Mouse (Mus musculus) neutrophil, adult 5-6 weeks (primary cell): Measurements from ENCODE around the gene S1pr2. TPM values are rescaled to one million over a fixed set of nuclear protein-coding genes. Genes with fewer than 3 reads are reported as not detected.
"Not testable (repeated sequence)": the region's sequence is repeated elsewhere in the genome, so short reads cannot be mapped to it uniquely, and the experiment has no call there.

ENCODE experiments used
- ATAC-seq: fragments of 151-379, 151-347 bp; 2 replicates; pipeline ENCODE4 v1.8.0; 2017; ENCODE audit warnings: mild to moderate bottlenecking, moderate TSS enrichment; ENCODE audit not compliant: insufficient number of reproducible peaks, poor library complexity, low FRiP score, severe bottlenecking; ENCODE audit errors: extremely low read depth
- total RNA-seq: library from RNA; stranded (forward); fragments of 200-1000 nt; gene quantifications from 2 replicates; pipeline ENCODE4 v1.2.3, GENCODE M21; 2017

The S1pr2 gene
- total RNA-seq, 1 experiment from 2014 or later, result 1.3 TPM

DNA sequence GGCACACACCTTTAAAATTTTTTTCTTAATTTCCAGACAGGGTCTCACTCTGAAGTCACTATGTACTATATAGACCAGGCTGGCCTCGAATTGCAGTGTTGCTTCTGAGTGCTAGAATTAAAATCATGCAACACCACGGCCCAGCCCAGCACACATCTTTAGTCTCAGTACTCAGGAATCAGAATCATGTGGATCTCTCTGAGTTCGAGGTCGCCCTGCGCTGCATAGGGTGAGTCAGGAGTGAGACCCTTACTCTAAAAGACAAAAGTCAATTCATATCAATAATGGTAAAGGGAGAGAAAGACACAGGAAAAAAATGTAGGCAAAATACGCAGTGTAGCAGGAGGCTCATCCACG, 25.7 kb upstream of the S1pr2 start:
- ATAC-seq, result no peak

DNA sequence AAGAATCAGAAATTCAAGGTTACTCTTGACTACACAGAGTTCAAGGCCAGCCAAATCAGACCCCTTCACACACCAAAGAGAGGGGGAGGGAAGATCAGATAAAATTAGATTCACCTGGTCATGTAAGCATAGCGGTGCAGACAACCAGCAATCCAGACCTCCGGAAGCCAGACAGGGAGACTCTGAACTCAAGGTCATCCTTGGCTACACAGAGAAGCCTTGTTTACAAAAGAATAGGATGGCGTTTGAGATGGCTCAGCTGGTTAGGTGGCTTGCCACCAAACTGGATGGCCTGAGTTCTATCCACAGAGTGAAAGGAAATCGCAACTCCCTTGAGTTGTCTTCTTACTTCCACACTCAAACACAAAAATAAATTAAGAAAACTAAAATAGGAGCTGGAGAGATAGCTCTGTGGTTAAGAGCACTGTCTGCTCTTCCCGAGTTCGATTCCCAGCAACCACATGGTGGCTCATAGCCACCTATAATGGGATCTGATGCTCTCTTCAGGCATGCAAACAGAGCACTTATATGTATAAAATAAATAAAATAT, 25.1 kb upstream of the S1pr2 start:
- ATAC-seq, result no peak

DNA sequence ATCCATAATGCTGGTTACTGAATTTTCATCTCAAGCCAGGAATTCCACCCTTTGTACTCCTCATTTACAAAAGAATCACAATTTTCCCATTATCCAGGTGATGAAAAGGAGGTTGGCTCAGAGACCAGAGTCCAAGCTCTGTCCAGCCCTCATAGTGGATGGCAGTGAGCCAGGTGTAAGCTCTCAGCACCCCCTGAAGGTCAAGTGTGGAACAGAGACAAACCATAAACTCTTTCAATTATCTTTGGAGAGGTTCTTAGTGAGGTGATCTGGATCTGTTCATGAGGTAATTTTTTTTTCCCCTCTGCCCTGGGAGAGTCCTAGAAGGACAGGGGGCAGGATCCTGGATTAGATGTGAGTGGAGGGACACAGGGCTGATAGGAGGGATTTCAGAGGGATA, 24.2 kb upstream of the S1pr2 start:
- no peak for ATAC-seq

DNA sequence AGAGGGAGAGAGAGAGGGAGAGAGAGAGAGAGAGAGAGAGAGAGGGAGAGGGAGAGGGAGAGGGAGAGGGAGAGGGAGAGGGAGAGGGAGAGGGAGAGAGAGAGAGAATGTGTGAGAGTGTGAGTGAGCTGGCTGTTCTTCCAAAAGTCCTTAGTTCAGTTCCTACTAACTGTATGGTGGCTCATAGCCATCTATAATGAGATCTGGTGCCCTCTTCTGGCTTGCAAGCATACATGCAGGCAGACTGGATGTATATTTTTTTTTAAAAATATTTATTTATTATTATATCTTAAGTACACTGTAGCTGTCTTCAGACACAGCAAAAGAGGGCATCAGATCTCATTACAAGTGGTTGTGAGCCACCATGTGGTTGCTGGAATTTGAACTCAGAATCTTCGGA, 21.8 kb upstream of the S1pr2 start:
- not testable (repeated sequence) for ATAC-seq

DNA sequence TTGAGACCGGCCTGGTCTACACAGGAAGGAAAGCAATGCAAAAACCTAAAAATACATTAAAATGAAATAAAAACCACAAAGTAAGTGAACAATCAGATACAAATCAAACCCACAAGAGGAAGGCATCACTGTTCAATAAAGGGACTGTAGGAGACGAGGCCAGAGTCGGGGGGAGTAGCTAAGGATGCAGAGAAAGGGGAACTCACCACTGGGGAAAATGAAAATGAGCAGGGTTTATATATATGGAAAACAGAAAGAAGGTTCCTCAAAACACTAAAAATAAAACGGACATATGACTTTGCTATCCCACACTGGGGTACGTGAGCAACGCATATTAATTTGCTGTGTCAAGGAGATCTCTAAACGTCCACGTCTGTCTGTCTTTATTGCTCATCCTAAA, 20.5 kb upstream of the S1pr2 start:
- ATAC-seq, result no peak

DNA sequence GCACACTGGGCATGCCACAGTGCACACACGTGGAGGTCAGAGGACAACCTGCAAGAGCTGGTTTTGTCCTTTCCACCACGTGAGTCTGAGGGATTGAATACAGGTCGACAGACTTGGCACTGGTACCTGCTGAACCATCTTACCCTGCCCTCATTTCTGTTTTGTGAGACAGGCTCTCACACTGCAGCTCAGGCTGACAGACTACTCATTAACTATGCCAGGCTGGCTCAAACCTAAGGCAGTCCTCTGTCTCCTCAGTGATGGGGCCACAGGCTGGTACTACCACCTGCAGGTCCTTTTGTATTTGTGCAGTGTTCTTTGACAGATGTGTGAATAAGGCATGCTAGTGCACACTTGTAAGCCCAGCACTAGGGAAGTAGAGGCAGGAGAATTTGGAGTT, 18.5 kb upstream of the S1pr2 start:
- ATAC-seq, result no peak

DNA sequence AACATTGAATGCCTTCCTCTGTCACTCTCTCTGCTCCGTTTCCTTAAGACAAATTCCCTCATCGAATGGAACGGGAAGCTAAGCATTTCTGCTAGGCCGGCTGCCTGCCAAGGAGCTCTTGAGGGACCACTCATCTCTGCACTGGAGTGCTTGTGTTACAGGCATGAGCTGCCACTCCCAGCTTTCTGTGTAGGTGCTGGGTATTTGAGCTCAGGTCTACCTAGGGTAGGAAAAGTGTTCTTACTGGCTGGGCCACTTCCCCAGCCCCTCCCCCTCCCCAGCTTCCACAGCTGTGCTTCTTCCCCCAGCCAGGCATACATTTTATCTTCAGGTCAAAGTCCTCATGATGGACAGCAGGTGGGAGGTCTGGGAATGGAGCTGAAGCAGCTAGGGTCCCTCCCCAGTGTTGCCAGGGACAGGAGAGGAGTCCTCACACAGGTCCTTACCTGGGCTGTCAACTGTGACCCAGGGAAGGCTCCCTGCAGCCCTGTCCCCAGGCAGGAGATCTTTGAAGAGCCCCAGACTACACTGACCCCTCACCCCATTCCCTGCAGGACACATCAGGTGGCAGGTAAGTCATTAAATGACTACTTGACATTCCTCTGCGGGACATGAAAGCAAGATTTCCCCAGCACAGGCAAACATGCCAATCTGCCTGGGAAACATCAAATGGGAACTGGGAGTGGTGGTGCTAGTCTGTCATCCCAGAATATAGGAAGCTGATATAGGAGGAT, 16.8 kb upstream of the S1pr2 start:
- ATAC-seq, result no peak

DNA sequence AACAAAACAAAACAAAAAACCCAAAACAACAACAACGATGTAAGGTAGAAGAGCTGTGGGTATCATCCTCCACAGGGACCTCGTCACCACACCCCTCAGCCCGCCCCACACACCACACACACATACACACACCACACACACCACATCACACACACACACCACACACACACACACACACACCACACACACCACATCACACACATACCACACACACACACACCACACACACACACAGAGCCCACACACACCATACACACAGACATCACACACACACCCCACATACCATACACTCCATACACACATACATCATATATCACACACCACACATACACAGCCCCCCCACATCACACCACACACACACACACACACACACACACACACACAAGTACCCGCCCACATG, 15.0 kb upstream of the S1pr2 start:
- ATAC-seq, result no peak

DNA sequence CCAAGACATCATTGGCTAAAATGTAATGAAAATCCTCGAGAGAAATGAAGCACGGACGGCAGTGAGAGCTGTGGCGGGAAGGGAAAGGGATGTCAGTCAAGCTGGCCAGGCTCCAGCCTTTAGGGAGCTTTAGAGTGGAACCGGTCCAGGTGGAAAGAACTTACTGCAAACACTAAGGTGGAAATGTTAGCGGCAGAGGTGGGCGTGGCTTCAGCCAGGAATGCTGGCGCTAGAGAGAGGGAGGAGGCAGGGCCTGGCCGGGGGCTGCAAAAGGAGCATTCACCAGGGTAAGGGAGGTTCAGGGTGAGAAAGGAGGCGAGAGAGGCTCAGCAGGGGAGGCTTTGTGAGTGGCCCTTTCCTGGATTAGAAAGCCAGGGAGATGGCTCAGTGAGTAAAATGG, 14.3 kb upstream of the S1pr2 start:
- no peak for ATAC-seq

DNA sequence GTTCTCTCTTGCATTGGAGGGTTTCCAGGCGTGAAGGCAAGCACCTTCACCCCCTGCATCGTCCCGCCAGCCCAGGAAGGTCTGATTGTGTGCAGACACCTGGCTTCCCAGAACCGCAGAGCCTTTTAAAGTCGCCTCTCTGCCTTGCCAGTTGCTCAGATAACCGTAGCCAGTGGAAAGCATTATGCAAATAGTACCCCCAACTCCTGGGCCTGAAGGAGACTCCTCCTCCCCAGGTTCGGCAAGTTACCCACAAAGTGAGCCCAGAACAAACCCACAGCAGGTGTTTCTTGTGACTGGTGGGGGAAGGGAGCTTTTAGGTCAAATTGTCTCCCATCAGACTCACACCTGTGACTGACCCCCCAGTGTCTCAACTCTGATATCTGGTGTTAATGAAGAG, 11.4 kb upstream of the S1pr2 start:
- no peak for ATAC-seq

DNA sequence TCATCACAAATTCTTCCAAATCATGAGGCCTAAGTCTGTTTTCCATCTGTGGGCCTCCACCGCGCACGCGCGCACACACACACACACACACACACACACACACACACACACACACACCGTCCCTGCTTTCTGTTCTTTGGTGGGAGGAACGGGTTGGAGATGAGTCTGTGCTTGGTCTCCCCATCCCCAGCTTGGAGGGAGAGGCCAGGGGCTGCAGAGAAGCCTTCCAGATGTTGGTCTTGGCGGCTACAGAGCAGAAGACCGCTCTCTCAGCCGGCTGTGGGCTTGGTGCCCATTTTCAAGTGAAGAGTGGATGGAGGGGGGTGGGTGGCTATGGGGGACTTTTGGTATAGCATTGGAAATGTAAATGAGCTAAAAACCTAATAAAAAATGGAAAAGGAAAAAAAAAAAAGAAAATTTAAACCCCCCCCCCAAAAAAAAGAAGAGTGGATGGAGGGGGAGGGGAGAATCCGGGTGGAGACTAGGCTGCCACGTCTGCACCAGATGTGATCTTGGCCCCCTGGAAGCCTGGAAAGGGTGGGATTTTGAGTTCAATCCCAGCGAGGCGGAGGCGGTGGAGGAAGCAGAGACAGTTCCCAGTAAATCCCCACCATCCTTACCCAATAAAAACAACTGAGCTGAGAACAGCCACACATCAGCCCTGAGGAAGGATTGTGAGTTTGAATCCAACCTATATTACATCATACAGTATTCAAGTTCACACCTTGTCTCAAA, 10.5 kb upstream of the S1pr2 start:
- no peak for ATAC-seq

DNA sequence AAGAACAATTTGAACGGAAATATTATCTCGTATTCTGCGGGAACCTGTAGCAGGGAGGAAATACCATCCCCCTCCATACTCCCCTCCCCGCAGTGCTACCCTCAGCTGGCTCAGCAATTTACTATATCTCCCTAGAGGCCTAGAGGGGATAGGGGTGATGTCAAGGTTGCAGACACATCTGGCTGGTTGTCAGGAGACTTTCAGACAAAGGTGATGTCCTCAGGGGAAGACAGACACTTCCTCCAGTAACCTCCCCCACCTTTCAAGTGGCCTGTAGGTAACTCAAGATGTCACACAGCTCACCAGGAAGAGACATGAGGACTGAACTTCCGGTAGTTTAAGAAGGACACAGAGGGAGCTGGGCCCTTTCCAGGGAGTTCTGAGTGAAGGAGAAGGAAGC, 6.6 kb upstream of the S1pr2 start:
- no peak for ATAC-seq

DNA sequence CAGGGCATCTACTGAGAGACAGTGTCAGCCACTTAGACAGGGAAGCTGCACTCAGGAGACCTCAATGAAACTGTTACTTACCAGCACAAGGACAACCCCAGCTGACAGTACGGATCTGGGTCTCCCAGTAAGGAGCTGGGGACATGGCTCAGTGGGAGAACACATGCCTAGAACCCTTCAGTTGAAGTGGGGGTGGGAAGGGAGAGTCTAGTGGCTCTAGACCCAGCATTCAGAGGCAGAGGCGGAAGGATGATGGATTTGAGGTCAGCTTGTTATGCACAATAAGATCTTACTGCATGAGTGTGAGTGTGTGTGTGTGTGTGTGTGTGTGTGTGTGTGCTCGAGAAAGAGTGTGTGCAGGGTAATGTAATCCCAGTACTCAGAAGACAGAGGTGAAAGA, 5.6 kb upstream of the S1pr2 start:
- ATAC-seq, result no peak

DNA sequence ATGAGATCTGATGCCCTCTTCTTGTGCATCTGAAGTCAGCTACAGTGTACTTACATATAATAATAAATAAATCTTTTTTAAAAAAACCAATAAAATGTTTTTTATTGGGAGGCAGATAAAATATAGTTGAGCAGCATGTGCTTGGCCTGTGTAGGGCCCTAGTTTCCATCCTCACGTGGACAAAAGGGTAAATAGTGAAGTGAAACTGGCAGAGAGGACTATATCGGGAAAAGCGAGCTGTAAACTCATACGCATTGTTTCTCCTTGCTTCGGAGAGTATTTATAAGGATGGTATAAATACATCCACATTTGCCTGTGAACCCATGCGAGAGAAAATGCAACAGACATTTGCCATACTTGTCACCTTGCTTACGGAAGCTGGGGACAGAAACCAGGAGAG, 3.2 kb upstream of the S1pr2 start:
- ATAC-seq, result no peak

DNA sequence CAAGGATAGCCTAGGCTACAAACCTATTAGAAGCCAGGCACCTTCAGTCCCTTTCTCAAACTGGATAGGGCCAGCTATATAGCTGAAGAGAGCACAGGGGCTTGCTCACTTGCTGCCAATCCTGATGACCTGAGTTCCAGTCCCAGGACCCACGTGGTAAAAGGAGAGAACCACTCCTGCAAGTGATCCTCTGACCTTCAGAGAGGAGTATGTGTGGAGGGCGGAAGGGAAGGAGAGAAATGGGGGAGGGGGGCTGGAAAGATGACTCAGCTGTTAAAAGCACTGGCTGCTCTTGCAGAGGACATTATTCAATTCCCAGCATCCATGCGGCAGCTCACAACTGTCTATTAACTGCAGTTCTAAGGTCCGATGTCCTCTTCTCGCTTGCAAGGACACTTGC, 2.6 kb upstream of the S1pr2 start:
- no peak for ATAC-seq

DNA sequence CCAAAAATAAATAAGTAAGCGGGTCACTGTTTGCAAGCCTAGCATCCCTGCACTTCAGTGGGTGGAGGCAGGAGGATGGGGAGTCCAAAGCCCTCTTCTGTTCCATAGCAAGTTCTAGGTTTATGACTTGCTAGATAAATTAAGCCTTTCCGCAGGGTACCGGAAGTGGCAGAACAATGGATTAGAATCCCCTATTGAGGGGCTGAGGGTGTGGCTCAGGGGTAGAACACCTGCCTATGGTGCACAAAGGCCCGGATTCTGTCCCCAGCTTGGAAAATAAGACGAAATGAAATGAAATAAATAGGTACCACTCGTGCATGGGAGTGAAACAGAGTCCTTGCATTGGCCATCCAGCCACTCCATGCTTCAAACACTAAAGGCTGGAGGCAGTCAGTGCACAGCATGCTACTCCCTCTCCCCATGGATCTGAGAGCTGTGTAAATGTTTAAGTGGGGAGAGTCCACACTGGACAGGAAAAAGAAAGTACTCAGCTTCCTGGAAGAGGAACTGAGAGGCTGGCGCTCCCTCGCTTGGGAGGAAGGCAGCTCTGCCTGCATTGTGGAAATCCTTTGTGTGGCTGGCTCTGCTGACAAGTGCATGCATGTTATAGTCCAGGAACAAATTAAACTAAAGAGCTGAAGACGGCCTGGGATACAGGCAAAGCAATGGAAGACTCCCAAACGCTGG, 2.0 kb upstream of the S1pr2 start:
- ATAC-seq, result no peak

DNA sequence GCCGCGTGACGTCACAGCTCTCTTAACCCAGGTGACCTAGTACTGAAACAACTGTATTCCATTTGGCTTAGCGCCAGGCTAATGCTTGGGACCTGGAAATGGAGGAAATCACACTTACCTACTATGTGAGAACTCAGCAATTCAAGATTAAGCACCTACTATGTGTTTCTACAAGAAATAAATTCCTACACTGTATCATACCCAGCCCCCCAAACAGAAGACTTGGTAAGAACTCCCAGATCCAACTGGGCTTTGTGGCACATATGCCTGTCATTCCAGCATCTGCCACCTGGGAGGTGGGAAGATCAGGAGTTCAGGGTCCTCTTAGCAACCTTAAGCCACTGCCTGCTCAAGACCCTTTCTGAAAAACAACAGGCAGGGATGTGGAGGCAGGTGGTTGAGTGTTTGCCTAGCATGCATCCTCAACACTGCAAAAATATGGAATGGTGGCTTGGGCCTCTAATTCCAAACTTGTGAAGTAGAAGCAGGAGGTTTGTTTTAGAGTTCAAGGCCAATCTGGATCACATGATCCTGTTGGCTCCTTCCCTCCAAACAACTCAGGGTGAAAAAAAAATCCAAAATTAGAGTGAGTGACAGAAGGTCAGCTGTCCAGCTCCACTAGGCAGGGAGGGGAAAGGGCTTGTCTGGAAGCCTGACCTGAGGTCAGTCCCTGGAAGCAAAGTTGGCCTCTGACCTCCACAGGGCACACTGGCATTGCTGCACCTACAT, 544 bp upstream of the S1pr2 start:
- ATAC-seq, result no peak

DNA sequence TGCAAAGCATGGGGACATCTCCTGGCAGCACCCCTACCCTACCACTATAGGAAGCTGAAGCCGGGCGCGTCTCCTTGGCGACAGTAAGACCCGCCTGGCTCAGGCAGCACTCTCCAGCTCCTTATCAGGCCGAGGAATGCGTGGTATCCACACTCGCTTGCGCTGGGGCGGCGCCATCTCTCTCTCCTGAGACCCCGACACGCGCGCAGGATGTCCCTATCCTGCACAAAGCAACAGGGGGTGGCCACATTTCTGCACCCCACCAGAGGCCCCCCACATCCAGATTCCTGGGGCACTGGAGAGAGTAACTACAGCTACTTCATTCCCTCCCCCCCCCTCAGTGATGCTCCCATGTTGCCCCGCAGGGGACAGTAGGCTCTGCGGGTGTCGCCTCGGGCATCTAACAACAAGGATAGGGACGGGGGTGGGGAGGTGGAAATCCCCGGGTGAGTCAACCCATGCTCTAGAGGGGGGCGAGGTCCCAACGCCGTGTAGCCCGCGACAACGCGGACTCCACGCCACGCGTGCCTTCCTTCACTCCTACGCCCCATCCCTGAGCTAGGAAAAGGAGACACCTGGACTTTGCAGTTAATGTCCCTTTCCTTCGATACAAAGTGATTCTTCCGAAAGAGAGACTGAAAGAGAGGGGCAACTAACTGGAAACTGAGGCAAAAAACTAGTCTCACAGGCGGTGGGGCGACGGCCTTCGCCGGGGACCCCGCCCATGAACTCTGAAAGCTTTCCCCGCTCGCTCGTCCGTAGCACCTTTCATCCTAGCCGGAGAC, 958 bp downstream of the S1pr2 start:
- ATAC-seq, result no peak

DNA sequence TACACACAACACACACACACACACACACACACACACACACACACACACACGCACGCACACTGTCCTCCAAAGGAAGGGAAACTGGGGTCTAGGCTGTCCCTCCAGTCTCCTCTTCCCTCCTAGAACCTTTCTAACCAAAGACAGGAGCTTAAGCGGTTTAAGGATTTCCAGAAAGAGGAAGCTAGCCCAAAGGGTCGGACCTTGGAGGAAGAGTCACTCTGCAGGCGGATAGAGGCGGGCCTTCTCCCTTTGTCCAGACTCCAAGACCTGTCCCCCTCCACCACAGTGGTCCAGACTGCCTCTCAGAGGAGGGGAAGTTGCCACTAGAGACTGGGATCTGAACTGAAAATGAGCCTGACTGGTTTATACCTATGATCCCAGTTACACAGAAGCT, 2.9 kb downstream of the S1pr2 start:
- peak; percentile 17; the same call in 1 of the 2 replicates for ATAC-seq
